Mouse (Mus musculus): Measurements from ENCODE around the gene Fbxl19. TPM values are rescaled to one million over a fixed set of nuclear protein-coding genes. Genes with fewer than 3 reads are reported as not detected.
"Not testable (repeated sequence)": the region's sequence is repeated elsewhere in the genome, so short reads cannot be mapped to it uniquely, and the experiment has no call there.

Gene Fbxl19
- polyA plus RNA-seq, 1 experiment = not detected

- H3K4me1 ChIP-seq (ENCODE audit: control insufficient read depth, insufficient read depth, low read length) = peaks cover 6% of the 10 kb centered on the region
- WGBS = 93% methylated on average over 6 of the region's 6 CpGs
- TF ChIP-seq POLR2A (IDR thresholded peaks at IDR 0.05; ENCODE audit: insufficient read depth, low read depth, low read length) = no peak
- TF ChIP-seq CTCF (IDR thresholded peaks at IDR 0.05; ENCODE audit: insufficient read depth, low read depth, low read length) = no peak
- H3K4me3 ChIP-seq (ENCODE audit: insufficient read depth, low read depth, low read length) = no peak overlapping the region
- no peak overlapping the region for H3K27ac ChIP-seq (ENCODE audit: insufficient read depth, low read depth, low read length)
These were observed 25.1 kb upstream of the Fbxl19 start for GRCm38 (mm10) chr7:127719258-127719657.

- TF ChIP-seq POLR2A (IDR thresholded peaks at IDR 0.05; ENCODE audit: insufficient read depth, low read depth, low read length) = no peak
- TF ChIP-seq CTCF (IDR thresholded peaks at IDR 0.05; ENCODE audit: insufficient read depth, low read depth, low read length) = no peak
- Histone ChIP-seq H3K4me1 (ENCODE audit: control insufficient read depth, insufficient read depth, low read length) (no peaks in the 10 kb centered on the region), H3K27ac (ENCODE audit: insufficient read depth, low read depth, low read length) (no peak overlapping the region), H3K4me3 (ENCODE audit: insufficient read depth, low read depth, low read length) (no peak overlapping the region)
- WGBS = 56% methylated on average over 2 of the region's 2 CpGs
These were observed 18.9 kb upstream of the Fbxl19 start for GRCm38 (mm10) chr7:127725490-127725889.

- 76% methylated on average over 6 of the region's 6 CpGs for WGBS
These were observed 18.4 kb upstream of the Fbxl19 start for GRCm38 (mm10) chr7:127725924-127726323.

GRCm38 (mm10) chr7:127727898-127728297, 16.4 kb upstream of the Fbxl19 start:
- H3K4me3 ChIP-seq (ENCODE audit: insufficient read depth, low read depth, low read length) = no peak overlapping the region
- H3K27ac ChIP-seq (ENCODE audit: insufficient read depth, low read depth, low read length) = no peak overlapping the region
- WGBS = 85% methylated on average over 7 of the region's 7 CpGs
- TF ChIP-seq POLR2A (IDR thresholded peaks at IDR 0.05; ENCODE audit: insufficient read depth, low read depth, low read length) = no peak
- TF ChIP-seq CTCF (IDR thresholded peaks at IDR 0.05; ENCODE audit: insufficient read depth, low read depth, low read length) = no peak
- H3K4me1 ChIP-seq (ENCODE audit: control insufficient read depth, insufficient read depth, low read length) = no peaks in the 10 kb centered on the region

More at GRCm38 (mm10) chr7:127725924-127726323, 18.4 kb upstream of the Fbxl19 start:
- Histone ChIP-seq H3K4me3 (ENCODE audit: insufficient read depth, low read depth, low read length) (no peak overlapping the region), H3K4me1 (ENCODE audit: control insufficient read depth, insufficient read depth, low read length) (no peaks in the 10 kb centered on the region), H3K27ac (ENCODE audit: insufficient read depth, low read depth, low read length) (no peak overlapping the region)
- no peak for TF ChIP-seq CTCF (IDR thresholded peaks at IDR 0.05; ENCODE audit: insufficient read depth, low read depth, low read length)
- TF ChIP-seq POLR2A (IDR thresholded peaks at IDR 0.05; ENCODE audit: insufficient read depth, low read depth, low read length) = no peak

GRCm38 (mm10) chr7:127730170-127730569, 14.2 kb upstream of the Fbxl19 start:
- H3K27ac ChIP-seq (ENCODE audit: insufficient read depth, low read depth, low read length) = no peak overlapping the region
- no peak for TF ChIP-seq POLR2A (IDR thresholded peaks at IDR 0.05; ENCODE audit: insufficient read depth, low read depth, low read length)
- TF ChIP-seq CTCF (IDR thresholded peaks at IDR 0.05; ENCODE audit: insufficient read depth, low read depth, low read length) = no peak
- no peaks in the 10 kb centered on the region for H3K4me1 ChIP-seq (ENCODE audit: control insufficient read depth, insufficient read depth, low read length)
- WGBS = 74% methylated on average over 4 of the region's 4 CpGs
- no peak overlapping the region for H3K4me3 ChIP-seq (ENCODE audit: insufficient read depth, low read depth, low read length)

- H3K27ac ChIP-seq (ENCODE audit: insufficient read depth, low read depth, low read length); H3K4me1 ChIP-seq (ENCODE audit: control insufficient read depth, insufficient read depth, low read length); H3K4me3 ChIP-seq (ENCODE audit: insufficient read depth, low read depth, low read length): not testable (repeated sequence)
- 100% methylated on average over 1 of the region's 5 CpGs for WGBS
These were observed 12.3 kb upstream of the Fbxl19 start, which contains the start of gene Ctf2 for GRCm38 (mm10) chr7:127732066-127732465. Ctf2 (minus strand) TSS chr7:127732166.

- under 1% methylated on average over 19 of the region's 19 CpGs for WGBS
- H3K27ac ChIP-seq (ENCODE audit: insufficient read depth, low read depth, low read length) = peak overlapping the region; percentile 58
- TF ChIP-seq POLR2A (IDR thresholded peaks at IDR 0.05; ENCODE audit: insufficient read depth, low read depth, low read length) (no peak), CTCF (IDR thresholded peaks at IDR 0.05; ENCODE audit: insufficient read depth, low read depth, low read length) (no peak)
These were observed 908 bp downstream of the Fbxl19 start for GRCm38 (mm10) chr7:127745251-127745651.

GRCm38 (mm10) chr7:127745652-127746493, 1.5 kb downstream of the Fbxl19 start:
- WGBS = under 1% methylated on average over 39 of the region's 39 CpGs

More at GRCm38 (mm10) chr7:127745251-127745651, 908 bp downstream of the Fbxl19 start:
- Histone ChIP-seq H3K4me1 (ENCODE audit: control insufficient read depth, insufficient read depth, low read length) (peaks cover 23% of the 10 kb centered on the region), H3K4me3 (ENCODE audit: insufficient read depth, low read depth, low read length) (peak overlapping the region; percentile 60)

More at GRCm38 (mm10) chr7:127745652-127746493, 1.5 kb downstream of the Fbxl19 start:
- no peak for TF ChIP-seq CTCF (IDR thresholded peaks at IDR 0.05; ENCODE audit: insufficient read depth, low read depth, low read length)
- peak; percentile 51 for TF ChIP-seq POLR2A (IDR thresholded peaks at IDR 0.05; ENCODE audit: insufficient read depth, low read depth, low read length)
- peak overlapping the region; percentile 58 for H3K27ac ChIP-seq (ENCODE audit: insufficient read depth, low read depth, low read length)
- H3K4me3 ChIP-seq (ENCODE audit: insufficient read depth, low read depth, low read length) = peak overlapping the region; percentile 60
- peaks cover 27% of the 10 kb centered on the region for H3K4me1 ChIP-seq (ENCODE audit: control insufficient read depth, insufficient read depth, low read length)

All from olfactory bulb, adult 2 months (tissue).